Mouse (Mus musculus) embryonic facial prominence, embryonic 13.5 days (tissue): Measurements from ENCODE around the gene Uchl4. TPM values are rescaled to one million over a fixed set of nuclear protein-coding genes. Genes with fewer than 3 reads are reported as not detected.
"Not testable (repeated sequence)": the region's sequence is repeated elsewhere in the genome, so short reads cannot be mapped to it uniquely, and the experiment has no call there.

ENCODE experiments used
- ATAC-seq: fragments of 200-750 bp; cut with Nextera tagmentation; 2 replicates; pipeline ENCODE4 v1.8.0; 2017; ENCODE audit warnings: low read depth; ENCODE audit not compliant: insufficient number of reproducible peaks, insufficient read depth, low FRiP score, low TSS enrichment
- H3K27ac ChIP-seq: fragments of 300-500 bp; sonication (generic); 2 replicates; pipeline ENCODE4 v1.5.1; 2015; ENCODE audit warnings: moderate library complexity, mild to moderate bottlenecking, inconsistent platforms
- H3K27me3 ChIP-seq: fragments of 300-500 bp; sonication (generic); 2 replicates; pipeline ENCODE4 v1.6.1; 2015; ENCODE audit warnings: mild to moderate bottlenecking, inconsistent platforms
- H3K36me3 ChIP-seq: fragments of 300-500 bp; sonication (generic); 2 replicates; pipeline ENCODE4 v1.6.1; 2015; ENCODE audit warnings: mild to moderate bottlenecking, inconsistent platforms
- H3K4me1 ChIP-seq: fragments of 300-500 bp; sonication (generic); 2 replicates; pipeline ENCODE4 v1.6.1; 2015; ENCODE audit warnings: inconsistent platforms
- H3K4me2 ChIP-seq: fragments of 300-500 bp; sonication (generic); 2 replicates; pipeline ENCODE4 v1.6.1; 2015; ENCODE audit warnings: moderate library complexity, mild to moderate bottlenecking, inconsistent platforms
- H3K4me3 ChIP-seq: fragments of 300-500 bp; sonication (generic); 2 replicates; pipeline ENCODE4 v1.5.1; 2015; ENCODE audit warnings: mild to moderate bottlenecking, inconsistent platforms
- H3K9ac ChIP-seq: fragments of 300-500 bp; sonication (generic); 2 replicates; pipeline ENCODE4 v1.6.1; 2015; ENCODE audit warnings: mild to moderate bottlenecking, inconsistent platforms
- H3K9me3 ChIP-seq: fragments of 300-500 bp; sonication (generic); 2 replicates; pipeline ENCODE4 v1.6.1; 2016; ENCODE audit warnings: inconsistent platforms
- WGBS: fragments of 180-500 bp; shearing (Covaris S2); methylation state at CpG from one replicate; pipeline ENCODE4 v1.1.7; 2015; ENCODE audit warnings: mixed read lengths; 5-methylcytosine and 5-hydroxymethylcytosine counted together
- polyA plus RNA-seq: library from polyadenylated mRNA; unstranded; fragments of >200 nt; fragmentation: Nextera tagmentation; extraction: Ambion mirVana; gene quantifications from 2 replicates; pipeline ENCODE4 v1.2.1, GENCODE M21; 2015

Gene Uchl4
- polyA plus RNA-seq, 1 experiment from 2014 or later, result 3.5 TPM

DNA sequence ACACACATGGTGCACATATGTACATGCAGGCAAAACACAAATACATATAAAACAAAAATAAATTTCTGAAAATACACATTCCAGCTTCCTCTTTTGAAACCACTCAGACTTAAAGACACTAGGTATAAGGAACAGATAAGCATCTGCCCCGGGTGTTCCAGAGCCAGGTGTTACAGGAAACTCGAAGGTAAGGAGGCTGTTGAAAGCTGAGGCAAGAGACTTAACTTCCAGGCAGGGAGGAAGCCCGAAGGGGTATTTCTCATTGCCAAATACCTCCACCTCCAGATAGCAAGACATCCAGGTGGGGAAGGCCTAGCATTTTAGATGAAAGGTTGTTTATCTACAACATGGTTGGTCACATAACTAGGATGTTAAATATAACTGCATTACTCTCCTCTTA is 20.4 kb downstream of the Uchl4 start:
- H3K4me2 ChIP-seq, result no peak overlapping the region
- 67% methylated on average over 3 of the region's 3 CpGs for WGBS
- ATAC-seq, result no peak
- no peaks in the 10 kb centered on the region for H3K9me3 ChIP-seq
- H3K4me3 ChIP-seq, result no peak overlapping the region
- no peak overlapping the region for H3K9ac ChIP-seq
- H3K27ac ChIP-seq, result no peak overlapping the region
- no peaks in the 10 kb centered on the region for H3K27me3 ChIP-seq
- peaks cover 17% of the 10 kb centered on the region for H3K4me1 ChIP-seq
- no peaks in the 10 kb centered on the region for H3K36me3 ChIP-seq

DNA sequence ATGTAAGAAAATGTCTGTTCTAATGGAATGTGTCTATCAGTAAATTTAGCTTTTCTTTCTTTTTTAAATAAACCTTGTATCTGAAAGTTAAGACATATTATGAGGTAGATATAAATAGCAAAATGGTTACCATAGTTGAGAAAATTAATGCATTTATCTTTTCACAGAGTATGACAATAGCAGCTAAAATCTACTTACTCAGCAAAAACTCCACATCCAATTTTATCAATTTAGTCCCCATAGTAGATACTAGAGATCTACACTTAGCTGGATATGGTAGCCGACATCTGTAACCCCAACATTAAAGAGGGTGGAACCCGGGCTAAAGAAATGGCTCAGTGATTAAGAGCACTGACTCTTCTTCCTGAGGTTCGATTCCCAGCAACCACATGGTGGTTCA is 21.2 kb downstream of the Uchl4 start:
- Histone ChIP-seq H3K4me3 (no peak overlapping the region), H3K27ac (no peak overlapping the region), H3K9me3 (no peaks in the 10 kb centered on the region), H3K27me3 (no peaks in the 10 kb centered on the region), H3K36me3 (no peaks in the 10 kb centered on the region), H3K4me2 (no peak overlapping the region), H3K4me1 (peaks cover 13% of the 10 kb centered on the region), H3K9ac (no peak overlapping the region)
- WGBS, result 88% methylated on average over 3 of the region's 3 CpGs
- ATAC-seq, result no peak

DNA sequence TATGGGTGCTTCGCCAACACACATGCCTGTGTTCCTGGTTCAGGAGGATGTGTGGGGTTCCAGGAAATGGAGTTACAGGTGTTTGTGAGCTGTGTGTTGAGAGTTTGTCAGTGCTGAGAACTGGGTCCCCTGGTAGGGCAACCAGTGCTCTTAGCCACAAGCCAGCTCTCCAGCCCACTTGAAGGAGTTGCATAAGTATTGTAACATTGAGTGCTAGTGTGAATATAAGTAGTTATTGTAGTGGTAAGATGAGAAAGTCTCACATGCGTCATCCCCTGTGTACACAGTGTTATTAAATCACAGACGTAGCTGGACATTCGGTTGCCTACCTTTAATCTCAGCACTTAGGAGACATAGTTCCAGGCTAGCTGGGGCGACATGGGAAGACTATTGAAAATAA is 24.9 kb downstream of the Uchl4 start:
- WGBS, result 88% methylated on average over 5 of the region's 5 CpGs
- H3K4me3 ChIP-seq, result no peak overlapping the region
- no peak overlapping the region for H3K4me2 ChIP-seq
- no peak overlapping the region for H3K9ac ChIP-seq
- H3K27me3 ChIP-seq, result no peaks in the 10 kb centered on the region
- H3K27ac ChIP-seq, result no peak overlapping the region
- no peaks in the 10 kb centered on the region for H3K36me3 ChIP-seq
- no peaks in the 10 kb centered on the region for H3K4me1 ChIP-seq
- no peak for ATAC-seq
- H3K9me3 ChIP-seq, result no peaks in the 10 kb centered on the region

GRCm38 (mm10) chr9:64261023-64261422 is 26.0 kb downstream of the Uchl4 start:
- Histone ChIP-seq H3K4me3 (no peak overlapping the region), H3K27me3 (no peaks in the 10 kb centered on the region), H3K27ac (no peak overlapping the region), H3K9ac (no peak overlapping the region), H3K4me1 (no peaks in the 10 kb centered on the region), H3K4me2 (no peak overlapping the region), H3K36me3 (no peaks in the 10 kb centered on the region), H3K9me3 (no peaks in the 10 kb centered on the region)
- ATAC-seq, result no peak
- 78% methylated on average over 4 of the region's 4 CpGs for WGBS

DNA sequence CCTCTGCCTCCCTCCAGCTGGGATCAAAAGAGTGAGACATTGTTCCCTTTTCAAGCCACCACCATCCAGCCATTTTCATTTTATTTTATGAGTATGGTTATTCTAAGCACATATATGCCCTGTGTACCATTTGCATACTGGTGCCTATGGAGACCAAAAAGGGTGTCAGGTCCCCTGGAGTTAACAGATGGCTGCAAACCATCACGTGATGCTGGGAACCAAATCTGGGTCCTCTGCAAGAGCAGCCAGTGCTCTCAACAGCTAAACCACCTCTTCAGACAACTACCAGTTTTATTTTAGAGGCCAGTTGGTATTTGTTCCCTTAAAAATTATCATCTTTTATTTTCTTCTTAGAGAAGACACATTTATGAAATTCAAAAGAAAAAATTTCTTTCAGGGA is 29.8 kb downstream of the Uchl4 start:
- no peaks in the 10 kb centered on the region for H3K9me3 ChIP-seq
- no peak overlapping the region for H3K4me3 ChIP-seq
- H3K4me2 ChIP-seq, result no peak overlapping the region
- H3K9ac ChIP-seq, result no peak overlapping the region
- no peaks in the 10 kb centered on the region for H3K27me3 ChIP-seq
- WGBS, result 51% methylated on average over 1 of the region's 1 CpGs
- no peak overlapping the region for H3K27ac ChIP-seq
- no peaks in the 10 kb centered on the region for H3K36me3 ChIP-seq
- ATAC-seq, result no peak
- H3K4me1 ChIP-seq, result no peaks in the 10 kb centered on the region

GRCm38 (mm10) chr9:64267231-64267630 is 32.2 kb downstream of the Uchl4 start:
- Histone ChIP-seq H3K27ac (no peak overlapping the region), H3K4me2 (no peak overlapping the region), H3K4me1 (no peaks in the 10 kb centered on the region), H3K9me3 (no peaks in the 10 kb centered on the region), H3K27me3 (no peaks in the 10 kb centered on the region), H3K36me3 (no peaks in the 10 kb centered on the region), H3K9ac (no peak overlapping the region), H3K4me3 (no peak overlapping the region)
- ATAC-seq, result no peak
- 89% methylated on average over 1 of the region's 1 CpGs for WGBS

DNA sequence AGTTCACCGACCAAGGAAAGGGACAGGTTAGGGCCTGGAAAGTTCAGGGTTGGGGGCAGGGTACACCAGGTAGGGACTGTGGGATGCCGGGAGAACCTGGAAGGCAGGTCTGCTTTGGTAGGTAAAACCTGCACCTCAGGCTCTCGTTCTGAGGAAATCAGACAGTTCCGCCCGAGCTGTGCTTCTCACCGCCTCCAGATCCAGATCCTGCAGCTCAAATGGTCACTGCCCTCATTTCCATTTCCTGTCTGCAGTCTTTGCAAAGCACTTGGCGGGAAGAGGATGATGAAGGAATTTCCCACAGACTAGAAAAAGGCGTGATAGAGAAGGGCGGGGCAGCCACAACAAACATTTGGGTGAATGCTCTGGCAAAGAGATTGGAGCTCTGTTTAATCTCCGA is 33.2 kb downstream of the Uchl4 start:
- Histone ChIP-seq H3K36me3 (no peaks in the 10 kb centered on the region), H3K27me3 (no peaks in the 10 kb centered on the region), H3K27ac (no peak overlapping the region), H3K4me3 (no peak overlapping the region), H3K4me2 (no peak overlapping the region), H3K9ac (no peak overlapping the region), H3K4me1 (no peaks in the 10 kb centered on the region), H3K9me3 (no peaks in the 10 kb centered on the region)
- WGBS, result 81% methylated on average over 10 of the region's 10 CpGs
- no peak for ATAC-seq

GRCm38 (mm10) chr9:64268836-64269235 is 33.8 kb downstream of the Uchl4 start:
- not testable (repeated sequence) for H3K9ac ChIP-seq, H3K4me1 ChIP-seq, H3K9me3 ChIP-seq, H3K4me3 ChIP-seq, ATAC-seq, H3K36me3 ChIP-seq, H3K27me3 ChIP-seq, H3K4me2 ChIP-seq, H3K27ac ChIP-seq
- WGBS, result 92% methylated on average over 8 of the region's 8 CpGs

- H3K4me2 ChIP-seq, result no peak overlapping the region
- H3K9me3 ChIP-seq, result no peaks in the 10 kb centered on the region
- H3K27me3 ChIP-seq, result no peaks in the 10 kb centered on the region
- no peaks in the 10 kb centered on the region for H3K4me1 ChIP-seq
- no peak for ATAC-seq
- H3K36me3 ChIP-seq, result no peaks in the 10 kb centered on the region
- WGBS, result 65% methylated on average over 3 of the region's 3 CpGs
- no peak overlapping the region for H3K9ac ChIP-seq
- H3K27ac ChIP-seq, result no peak overlapping the region
- no peak overlapping the region for H3K4me3 ChIP-seq
Observed at GRCm38 (mm10) chr9:64271249-64271648, 36.2 kb downstream of the Uchl4 start.

GRCm38 (mm10) chr9:64272611-64273010 is 37.6 kb downstream of the Uchl4 start:
- ATAC-seq, result no peak
- H3K36me3 ChIP-seq, result no peaks in the 10 kb centered on the region
- WGBS, result 38% methylated on average over 7 of the region's 7 CpGs

GRCm38 (mm10) chr9:64273757-64274156 is 38.8 kb downstream of the Uchl4 start:
- H3K27ac ChIP-seq, result no peak overlapping the region
- 55% methylated on average over 4 of the region's 4 CpGs for whole genome bisulfite sequencing
- no peak overlapping the region for H3K4me3 ChIP-seq
- no peaks in the 10 kb centered on the region for H3K27me3 ChIP-seq
- H3K9ac ChIP-seq, result no peak overlapping the region
- H3K4me1 ChIP-seq, result no peaks in the 10 kb centered on the region
- ATAC-seq, result no peak
- no peaks in the 10 kb centered on the region for H3K9me3 ChIP-seq
- H3K36me3 ChIP-seq, result no peaks in the 10 kb centered on the region
- H3K4me2 ChIP-seq, result no peak overlapping the region

More at GRCm38 (mm10) chr9:64272611-64273010, 37.6 kb downstream of the Uchl4 start:
- H3K4me1 ChIP-seq, result no peaks in the 10 kb centered on the region
- no peaks in the 10 kb centered on the region for H3K27me3 ChIP-seq
- H3K4me3 ChIP-seq, result no peak overlapping the region
- no peak overlapping the region for H3K27ac ChIP-seq
- no peaks in the 10 kb centered on the region for H3K9me3 ChIP-seq
- H3K4me2 ChIP-seq, result no peak overlapping the region
- no peak overlapping the region for H3K9ac ChIP-seq

- H3K4me3 ChIP-seq, result no peak overlapping the region
- H3K9ac ChIP-seq, result no peak overlapping the region
- H3K27ac ChIP-seq, result no peak overlapping the region
- H3K4me2 ChIP-seq, result no peak overlapping the region
- no peaks in the 10 kb centered on the region for H3K27me3 ChIP-seq
- H3K9me3 ChIP-seq, result no peaks in the 10 kb centered on the region
- no peaks in the 10 kb centered on the region for H3K36me3 ChIP-seq
- WGBS, result 79% methylated on average over 4 of the region's 4 CpGs
- no peaks in the 10 kb centered on the region for H3K4me1 ChIP-seq
- ATAC-seq, result no peak
Observed at GRCm38 (mm10) chr9:64274291-64274690, 39.3 kb downstream of the Uchl4 start.

DNA sequence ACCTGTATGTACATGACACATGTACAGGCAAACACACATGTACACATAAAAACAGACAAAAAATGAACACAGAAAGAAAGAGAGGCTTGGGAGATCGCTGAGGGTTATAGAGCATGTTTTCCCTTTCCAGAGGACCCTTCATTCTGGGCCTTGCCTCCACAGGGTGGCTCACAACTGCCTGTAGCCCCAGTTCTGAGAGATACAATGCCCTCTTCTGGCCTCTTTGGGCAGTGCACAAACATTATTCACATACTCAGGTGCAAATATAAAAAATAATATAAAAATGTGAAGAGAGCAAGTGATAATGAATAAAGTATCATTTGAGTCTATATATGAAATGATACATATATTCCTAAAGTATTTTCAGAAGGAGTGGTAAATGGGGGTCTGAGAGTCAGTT is 39.9 kb downstream of the Uchl4 start:
- H3K36me3 ChIP-seq, result no peaks in the 10 kb centered on the region
- H3K4me1 ChIP-seq, result no peaks in the 10 kb centered on the region
- no peak overlapping the region for H3K27ac ChIP-seq
- H3K9ac ChIP-seq, result no peak overlapping the region
- H3K27me3 ChIP-seq, result no peaks in the 10 kb centered on the region
- ATAC-seq, result no peak
- no peaks in the 10 kb centered on the region for H3K9me3 ChIP-seq
- H3K4me3 ChIP-seq, result no peak overlapping the region
- H3K4me2 ChIP-seq, result no peak overlapping the region
- WGBS, result 74% methylated on average over 1 of the region's 1 CpGs
